Mouse (Mus musculus) left cerebral cortex, adult 9 months (tissue): ENCODE measurements at regions not wholly inside any gene's neighbourhood (a gene's known extent, or its start where the extent isn't known, plus 50 kb on each side); places are given as distances from the start of the nearest gene placed in this dataset.

Experiments
- DNase-seq, 2 experiments: peaks; one replicate each; pipeline ENCODE4 v3.0.0; 2022; ENCODE audit warnings: low spot score in 2 of 2

DNA sequence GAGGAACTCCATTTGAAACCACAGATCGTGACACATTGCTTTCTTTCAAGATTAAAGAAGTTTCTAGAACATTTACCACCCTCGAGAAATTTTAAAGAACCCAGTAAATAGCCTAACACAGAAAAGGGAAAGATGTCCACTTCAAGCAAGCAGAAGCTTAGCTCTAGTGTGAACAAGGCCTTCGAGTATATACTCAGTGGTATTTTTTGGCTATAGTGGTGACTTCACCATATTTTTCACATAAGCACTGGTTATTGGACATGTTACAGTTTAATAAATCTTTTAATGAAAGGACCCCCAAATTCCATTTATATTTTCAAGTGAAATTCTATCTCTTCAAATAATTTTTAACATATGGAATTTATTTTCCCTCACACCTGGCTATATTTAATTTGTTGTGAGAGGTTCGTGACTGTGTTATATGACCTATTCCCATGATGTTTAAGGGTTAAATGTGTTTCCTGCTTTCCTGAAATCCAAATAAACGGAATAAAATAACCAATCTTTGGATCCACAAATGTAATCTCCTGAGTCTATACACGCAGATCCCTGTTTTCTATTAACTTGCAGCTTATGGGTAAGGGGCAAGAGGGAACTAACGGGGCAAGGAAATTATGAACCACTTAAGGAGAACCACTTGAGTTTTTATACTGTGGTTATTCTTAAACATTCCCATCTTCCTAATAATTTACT, 60.6 kb upstream of the Tas2r134 start:
- no peak for DNase-seq

- DNase-seq: no peak
Measured at GRCm38 (mm10) chr2:51563881-51564280, 63.4 kb upstream of the Tas2r134 start.

- DNase-seq: no peak
Measured at GRCm38 (mm10) chr2:51563240-51563639, 64.1 kb upstream of the Tas2r134 start.

DNA sequence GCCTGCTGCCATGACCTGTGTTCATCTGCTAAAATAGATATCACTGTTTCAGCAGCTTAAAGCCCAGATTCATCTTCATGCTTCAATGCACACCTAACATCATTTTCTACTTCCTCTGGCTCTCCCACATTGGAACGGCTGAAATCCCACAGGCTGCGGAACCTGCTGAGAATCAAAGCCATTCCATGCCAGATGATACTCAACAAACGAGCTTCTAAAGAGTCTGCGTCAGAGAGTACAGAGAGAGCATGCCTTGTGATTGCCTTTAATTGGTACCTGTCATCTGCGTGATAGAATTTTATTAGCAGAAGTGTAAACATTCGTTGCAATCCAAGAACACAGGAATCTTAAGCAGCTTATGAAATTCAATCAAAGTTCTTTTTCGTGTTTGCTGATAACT, 76.4 kb upstream of the Tas2r134 start:
- peak in 1 of 2 experiments; percentile 2 for DNase-seq

DNA sequence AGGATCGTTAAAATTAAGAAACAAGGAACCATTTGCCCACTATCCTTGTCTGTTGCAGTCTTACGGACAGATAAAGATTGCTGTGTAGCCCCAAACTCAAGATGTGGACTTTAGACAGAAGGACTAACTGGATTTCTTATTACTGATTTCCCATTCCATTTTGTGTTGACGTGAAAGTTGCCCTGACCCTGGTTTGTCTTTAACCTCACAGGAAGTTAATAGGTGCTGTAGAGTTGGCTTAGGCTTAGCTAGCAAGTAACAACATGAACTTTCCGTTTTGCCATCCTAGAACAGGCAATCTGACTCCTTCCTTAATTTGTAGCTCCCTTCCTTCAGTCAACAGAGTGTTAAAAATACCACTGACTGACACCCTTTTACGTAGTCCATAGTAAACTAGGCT, 78.2 kb upstream of the Tas2r134 start:
- no peak for DNase-seq

DNA sequence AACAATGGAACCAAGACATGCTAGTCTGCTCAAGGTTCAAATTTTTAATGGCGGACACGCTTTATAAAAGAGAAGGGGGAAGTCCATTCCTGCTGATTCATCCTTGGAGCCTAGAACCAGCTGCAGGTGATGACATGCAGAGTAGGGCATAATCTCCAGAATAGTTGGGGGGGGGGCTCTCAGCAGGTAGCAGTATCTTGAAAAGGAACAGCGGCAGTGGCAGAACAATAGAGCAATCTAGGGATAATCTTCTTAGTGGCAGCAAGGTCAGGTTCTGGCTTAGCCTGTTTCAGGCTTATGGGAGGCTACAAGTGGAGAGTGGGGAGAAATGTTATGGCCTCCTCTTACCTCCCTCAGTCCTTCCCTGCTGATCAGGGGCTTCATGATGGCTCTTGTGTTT, 81.1 kb upstream of the Tas2r134 start:
- no peak for DNase-seq

DNA sequence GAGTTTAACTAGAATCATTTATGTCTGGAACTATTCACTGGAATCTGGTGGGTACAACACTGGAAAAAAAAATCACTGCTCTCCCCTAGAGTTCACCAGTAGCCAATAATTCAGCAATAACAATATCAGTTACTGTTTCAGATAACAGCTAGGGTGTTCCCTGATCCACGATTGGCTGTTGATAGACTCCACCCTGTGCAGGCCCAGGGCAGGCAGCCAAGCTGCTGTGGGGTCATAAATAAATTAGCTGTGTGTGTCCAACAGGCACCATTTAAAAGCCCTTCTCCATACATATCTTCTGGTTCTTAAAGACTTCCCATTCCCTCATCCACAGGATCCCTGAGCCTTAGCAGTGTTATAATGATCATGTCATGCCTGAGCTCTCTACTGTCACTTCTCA, 83.4 kb upstream of the Tas2r134 start:
- no peak for DNase-seq

DNA sequence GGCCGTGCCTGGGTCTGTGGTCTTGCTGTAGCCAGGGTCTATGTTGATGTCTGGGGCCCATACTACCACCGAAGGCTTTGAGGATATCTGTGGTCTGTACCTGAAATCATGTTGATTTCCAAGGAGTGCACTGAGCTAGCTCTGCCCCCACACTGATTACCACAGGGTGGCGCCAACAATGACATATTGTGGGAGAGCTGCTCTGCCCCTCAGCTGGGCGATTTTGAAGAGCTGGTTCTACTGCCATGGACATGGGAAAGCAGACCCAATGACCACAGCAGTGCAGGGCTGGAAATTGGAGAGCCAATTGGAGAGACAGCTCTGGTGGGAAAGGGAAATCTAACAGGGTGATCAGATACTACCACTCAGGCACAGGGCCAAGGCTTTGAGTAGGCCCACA, 85.0 kb upstream of the Tas2r134 start:
- no peak for DNase-seq

GRCm38 (mm10) chr2:51532709-51533414, 94.4 kb upstream of the Tas2r134 start:
- no peak for DNase-seq

DNA sequence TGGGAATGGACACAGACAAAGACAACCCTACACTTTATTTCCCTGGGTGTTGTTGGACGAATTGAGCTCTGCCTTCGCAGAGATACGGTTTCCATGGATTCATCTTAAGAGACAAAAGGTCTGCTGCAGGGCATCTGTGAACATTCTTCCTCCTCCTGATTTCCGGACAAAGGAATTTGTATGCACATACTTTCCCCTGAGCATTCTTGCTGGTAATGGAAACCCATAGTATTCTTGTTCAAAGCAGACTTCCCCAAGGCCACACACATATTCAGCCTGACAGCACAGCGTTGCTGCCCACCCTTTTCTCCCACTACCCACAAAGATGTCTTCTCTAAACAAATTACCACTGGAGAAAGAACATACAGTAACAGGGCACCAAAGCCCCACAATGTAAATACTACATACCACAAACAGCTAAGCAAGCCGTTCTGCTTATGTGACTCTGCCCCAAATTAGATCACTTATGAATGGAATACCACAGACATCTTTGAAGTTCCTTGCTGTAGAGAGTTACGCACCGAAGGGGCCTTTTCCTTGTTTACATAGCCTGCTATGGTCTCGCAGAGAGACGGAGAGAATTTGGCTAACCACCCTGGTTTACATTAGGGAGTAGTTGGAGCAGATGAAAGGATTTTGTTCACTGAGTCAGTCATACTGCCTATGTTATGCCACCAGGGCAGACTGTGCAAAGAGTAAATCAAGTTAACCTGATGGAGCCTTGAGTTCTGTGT, 96.0 kb upstream of the Tas2r134 start:
- no peak for DNase-seq

DNA sequence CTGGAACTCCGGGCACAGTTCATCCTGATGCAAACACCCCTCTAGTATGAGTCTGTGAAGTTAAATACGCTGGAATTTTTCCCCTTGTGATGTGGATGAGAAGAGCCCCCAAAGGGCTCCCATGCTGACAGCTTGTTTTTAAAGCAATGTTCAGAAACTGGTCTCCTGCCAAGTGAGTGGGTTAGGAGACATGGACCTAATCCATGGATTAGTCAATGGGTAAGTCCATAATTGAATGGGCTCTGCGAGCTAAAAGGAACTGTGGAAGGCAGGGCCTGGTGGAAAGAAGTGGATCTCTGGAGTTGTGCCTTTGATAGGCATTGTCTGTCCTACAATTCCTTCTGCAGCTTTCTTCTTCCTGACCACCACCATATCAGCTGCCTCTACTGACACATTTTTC, 104.5 kb upstream of the Tas2r134 start:
- DNase-seq: no peak

GRCm38 (mm10) chr2:51509220-51510011, 117.9 kb upstream of the Tas2r134 start:
- DNase-seq: no peak

GRCm38 (mm10) chr2:51497896-51498295, 129.4 kb upstream of the Tas2r134 start:
- DNase-seq: no peak

GRCm38 (mm10) chr2:51473753-51474152, 153.6 kb upstream of the Tas2r134 start:
- no peak for DNase-seq

GRCm38 (mm10) chr2:51467027-51467694, 160.2 kb upstream of the Tas2r134 start:
- DNase-seq: no peak

DNA sequence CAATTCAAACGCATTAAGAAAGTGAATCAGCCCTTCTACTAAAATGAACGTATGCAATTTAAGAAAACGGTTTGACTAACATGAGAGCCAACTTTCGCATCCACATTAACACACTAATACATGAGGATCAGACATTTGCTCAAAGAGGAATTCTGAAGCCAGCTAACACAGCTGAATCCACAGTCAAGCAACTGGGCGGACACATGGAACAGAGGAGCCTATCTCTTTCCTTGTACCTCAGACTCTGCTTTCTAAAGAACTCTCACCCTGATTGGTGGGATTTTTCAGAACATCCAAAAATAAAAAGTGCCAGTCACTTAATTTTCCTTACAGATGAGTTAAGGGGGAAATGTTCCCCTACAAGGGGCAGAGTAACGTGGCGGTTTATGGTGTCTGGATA, 161.3 kb upstream of the Tas2r134 start:
- no peak for DNase-seq

DNA sequence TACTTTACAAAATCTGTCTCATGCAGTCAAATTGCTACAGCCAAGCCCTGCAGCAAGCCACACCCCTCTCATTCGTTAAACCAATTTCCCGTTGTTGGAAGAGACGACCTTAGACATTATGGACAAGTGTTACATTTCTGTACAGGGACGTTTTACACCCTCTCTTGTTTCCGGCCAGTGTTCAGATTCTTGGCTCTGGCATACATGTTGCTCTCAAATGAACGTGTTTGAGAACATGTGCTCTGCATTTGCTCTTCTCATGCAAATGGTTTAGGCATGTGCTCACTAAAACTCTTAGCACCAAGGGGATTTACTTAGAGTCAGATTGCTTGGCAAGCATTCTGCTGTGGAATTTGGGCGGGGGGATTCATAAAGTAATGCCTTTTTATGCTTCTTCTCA, 161.7 kb upstream of the Tas2r134 start:
- DNase-seq: no peak

GRCm38 (mm10) chr2:51464356-51464755, 163.0 kb upstream of the Tas2r134 start:
- DNase-seq: no peak

DNA sequence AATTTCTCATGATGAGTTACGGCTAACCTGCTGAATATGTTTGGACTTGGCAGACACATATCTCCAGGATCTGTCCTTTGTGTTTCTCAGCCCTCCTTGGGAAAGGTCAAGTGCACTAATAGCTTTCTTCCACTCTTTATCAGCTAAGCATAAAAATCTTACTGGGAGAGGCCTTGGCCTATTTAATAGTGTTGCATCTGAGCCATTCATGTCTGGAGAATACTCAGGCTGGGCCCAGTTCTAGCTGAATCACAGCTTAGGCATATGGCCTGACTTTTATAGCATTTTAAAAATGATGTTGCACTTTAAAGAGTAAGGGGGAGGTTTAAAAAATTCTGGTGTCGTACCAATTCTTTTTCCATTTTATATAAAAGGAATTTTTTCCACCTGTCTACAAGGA, 166.4 kb upstream of the Tas2r134 start:
- DNase-seq: no peak

DNA sequence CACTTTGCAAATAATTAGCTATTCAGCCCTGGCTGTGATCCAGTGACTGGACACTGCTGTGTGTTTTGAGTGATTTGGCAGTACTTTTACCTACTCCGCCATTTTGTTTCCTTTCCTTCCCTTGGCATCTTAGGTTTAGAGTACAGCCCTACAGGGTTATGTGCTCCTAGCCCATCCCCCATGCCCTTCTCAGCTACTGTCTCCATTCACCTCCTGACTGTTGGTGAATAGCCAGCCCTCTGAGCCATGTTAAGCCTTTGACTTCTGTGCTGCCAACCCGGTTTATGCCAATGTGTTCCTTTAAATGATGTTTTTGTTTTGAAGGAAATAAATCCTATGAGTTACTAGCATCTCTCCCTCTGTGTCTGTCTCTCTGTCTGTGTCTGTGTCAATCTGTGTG, 167.8 kb upstream of the Tas2r134 start:
- no peak for DNase-seq

- peak; percentile 22 to 26 for DNase-seq
Measured at GRCm38 (mm10) chr2:51457717-51458116, 169.6 kb upstream of the Tas2r134 start.

DNA sequence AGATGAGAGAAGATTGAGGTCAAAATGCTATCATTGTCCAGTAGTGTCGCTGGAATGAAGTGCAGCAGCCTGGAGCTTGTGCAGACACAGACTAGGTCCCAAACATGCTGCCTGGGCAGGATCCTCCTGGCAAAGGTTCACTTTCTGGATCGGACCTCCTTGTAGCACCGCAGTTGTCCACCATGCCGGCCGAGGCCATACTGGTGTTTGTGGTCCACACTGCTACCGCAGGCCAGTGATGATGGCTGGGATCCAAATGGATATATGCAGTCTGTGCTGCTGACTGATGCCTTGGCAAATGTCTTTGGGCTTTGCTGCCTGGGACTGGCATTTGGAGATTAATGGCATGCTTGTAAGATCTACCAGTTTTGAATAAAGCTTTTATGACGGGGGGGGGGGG, 174.5 kb upstream of the Tas2r134 start:
- no peak for DNase-seq
